Mouse (Mus musculus): Measurements from ENCODE around the gene N4bp2l1. TPM values are rescaled to one million over a fixed set of nuclear protein-coding genes. Genes with fewer than 3 reads are reported as not detected.

N4bp2l1 gene
- polyA plus RNA-seq, 1 experiment from 2014 or later: 2.7 TPM

- no peak overlapping the region for H3K4me3 ChIP-seq
- no peaks in the 10 kb centered on the region for H3K27me3 ChIP-seq (replicated peaks; ENCODE audit: low read depth, poor library complexity, severe bottlenecking)
- peaks cover 16% of the 10 kb centered on the region for H3K4me1 ChIP-seq
- no peak overlapping the region for H3K27ac ChIP-seq (replicated peaks)
- WGBS: 84% methylated on average over 2 of the region's 2 CpGs
- H3K36me3 ChIP-seq (replicated peaks): peaks cover 30% of the 10 kb centered on the region
- no peak for DNase-seq (ENCODE audit: low spot score)
- no peaks in the 10 kb centered on the region for H3K9me3 ChIP-seq
Observed at GRCm38 (mm10) chr5:150525239-150525638, 71.7 kb downstream of the N4bp2l1 start.

DNA sequence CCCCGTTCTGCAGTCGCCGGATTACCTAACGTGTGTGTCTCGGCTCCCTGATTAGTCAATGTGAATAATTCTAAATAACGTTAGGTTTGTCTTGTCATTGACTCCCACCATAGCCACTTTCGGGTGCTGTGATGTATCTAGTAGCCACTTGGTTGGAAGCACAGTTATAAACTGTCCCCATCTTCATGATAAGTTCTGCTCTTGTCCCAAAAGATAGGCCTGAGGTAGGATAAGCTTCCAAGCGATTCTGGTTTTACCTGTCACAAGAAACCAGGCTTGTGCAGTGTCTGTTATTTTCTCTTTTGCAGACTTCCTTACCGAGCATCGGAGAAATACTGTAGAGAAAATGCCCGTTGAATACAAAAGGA, 74.1 kb downstream of the N4bp2l1 start:
- WGBS: 12% methylated on average over 11 of the region's 11 CpGs

GRCm38 (mm10) chr5:150521937-150522866, 74.8 kb downstream of the N4bp2l1 start, which contains the start of gene Brca2:
Gene Brca2, plus strand, starts transcription at chr5:150522630.
- WGBS: 6% methylated on average over 63 of the region's 63 CpGs
- Histone ChIP-seq H3K4me1 (peaks cover 16% of the 10 kb centered on the region), H3K27me3 (replicated peaks; ENCODE audit: low read depth, poor library complexity, severe bottlenecking) (no peaks in the 10 kb centered on the region), H3K4me3 (peak within 1 kb of the TSS; percentile 85), H3K9me3 (no peaks in the 10 kb centered on the region), H3K27ac (replicated peaks) (peak within 1 kb of the TSS; percentile 98), H3K36me3 (replicated peaks) (peaks cover 19% of the 10 kb centered on the region)
- peak; percentile 95 for DNase-seq (ENCODE audit: low spot score)

More for the DNA sequence above, 74.1 kb downstream of the N4bp2l1 start:
- Histone ChIP-seq H3K27me3 (replicated peaks; ENCODE audit: low read depth, poor library complexity, severe bottlenecking) (no peaks in the 10 kb centered on the region), H3K27ac (replicated peaks) (peak overlapping the region; percentile 98), H3K4me3 (peak overlapping the region; percentile 85), H3K9me3 (no peaks in the 10 kb centered on the region), H3K36me3 (replicated peaks) (peaks cover 19% of the 10 kb centered on the region), H3K4me1 (peaks cover 16% of the 10 kb centered on the region)
- no peak for DNase-seq (ENCODE audit: low spot score)

Other genes starting within 250 kb of the N4bp2l1 start
- gene Zar1l, start 79.0 kb downstream of the N4bp2l1 start, polyA plus RNA-seq (2016; fragmentation: Nextera tagmentation; extraction: Ambion mirVana): not detected in 2 replicates
- gene Brca2, start 74.6 kb downstream of the N4bp2l1 start, polyA plus RNA-seq (2016; fragmentation: Nextera tagmentation; extraction: Ambion mirVana): 40.8 and 42.5 TPM in 2 replicates
- 37.6 and 37.7 TPM in 2 replicates for gene N4bp2l2, start 69.0 kb upstream of the N4bp2l1 start, polyA plus RNA-seq (2016; fragmentation: Nextera tagmentation; extraction: Ambion mirVana)
- gene Pds5b, start 76.6 kb upstream of the N4bp2l1 start, polyA plus RNA-seq (2016; fragmentation: Nextera tagmentation; extraction: Ambion mirVana): 42.0 and 43.0 TPM in 2 replicates